Mouse (Mus musculus) kidney, embryonic 16.5 days (tissue): ENCODE measurements around the gene Htr2a. TPM values are rescaled to one million over a fixed set of nuclear protein-coding genes. Genes with fewer than 3 reads are reported as not detected.
A peak's percentile ranks its signal among the peaks of the same experiment; 100 is the strongest.

Experiments used
- ATAC-seq: fragments of 200-750 bp; cut with Nextera tagmentation; 2 replicates; pipeline ENCODE4 v1.8.0; 2017; ENCODE audit warnings: moderate TSS enrichment; ENCODE audit not compliant: low FRiP score, low TSS enrichment
- H3K27ac ChIP-seq: fragments of 300-500 bp; sonication (generic); 2 replicates; pipeline ENCODE4 v1.5.1; 2014; ENCODE audit warnings: low read length
- H3K27me3 ChIP-seq: fragments of 300-500 bp; sonication (generic); 2 replicates; pipeline ENCODE4 v1.6.1; 2014; ENCODE audit warnings: low read length, control low read depth, mixed read lengths; ENCODE audit not compliant: insufficient read depth
- H3K36me3 ChIP-seq: fragments of 300-500 bp; sonication (generic); 2 replicates; pipeline ENCODE4 v1.6.1; 2014; ENCODE audit warnings: low read length, control low read depth, mixed read lengths; ENCODE audit not compliant: insufficient read depth
- H3K4me1 ChIP-seq: fragments of 300-500 bp; sonication (generic); 2 replicates; pipeline ENCODE4 v1.6.1; 2014; ENCODE audit warnings: low read length, control low read depth, mixed read lengths; ENCODE audit not compliant: insufficient read depth
- H3K4me2 ChIP-seq: fragments of 300-500 bp; sonication (generic); replicated peaks from 2 replicates; pipeline ENCODE4 v1.6.1; 2014; ENCODE audit warnings: low read depth, low read length
- H3K4me3 ChIP-seq: fragments of 300-500 bp; sonication (generic); 2 replicates; pipeline ENCODE4 v1.5.1; 2014; ENCODE audit warnings: mild to moderate bottlenecking, low read length
- H3K9ac ChIP-seq: fragments of 300-500 bp; sonication (generic); replicated peaks from 2 replicates; pipeline ENCODE4 v1.6.1; 2014; ENCODE audit warnings: low read length
- H3K9me3 ChIP-seq: fragments of 300-500 bp; sonication (generic); 2 replicates; pipeline ENCODE4 v1.6.1; 2016; ENCODE audit warnings: low read length, control low read depth
- WGBS: fragments of 180-500 bp; shearing (Covaris S2); extraction: QIAGEN DNeasy Blood & Tissue Kit; methylation state at CpG from one replicate; pipeline ENCODE4 v1.1.7; 2014; 5-methylcytosine and 5-hydroxymethylcytosine counted together
- polyA plus RNA-seq: library from polyadenylated mRNA; unstranded; fragments of >200 nt; fragmentation: Nextera tagmentation; extraction: Ambion mirVana; gene quantifications from 2 replicates; pipeline ENCODE4 v1.2.1, GENCODE M21; 2015

The Htr2a gene
- 0.41 and 0.42 TPM in 2 replicates for polyA plus RNA-seq

- under 1% methylated on average over 20 of the region's 20 CpGs for WGBS
- ATAC-seq = peak; percentile 79
- peak within 1 kb of the TSS; percentile 34 for H3K9ac ChIP-seq
- H3K4me1 ChIP-seq = peaks cover 9% of the 10 kb centered on the region; the same call in 1 of the 2 replicates
- H3K4me2 ChIP-seq = peak within 1 kb of the TSS; percentile 71
- H3K4me3 ChIP-seq = peak within 1 kb of the TSS; percentile 52
- no peaks in the 10 kb centered on the region for H3K9me3 ChIP-seq
- no peaks in the 10 kb centered on the region for H3K27me3 ChIP-seq
- no peaks in the 10 kb centered on the region for H3K36me3 ChIP-seq
- no peak within 1 kb of the TSS for H3K27ac ChIP-seq
These were observed at the start of gene Htr2a for GRCm38 (mm10) chr14:74640819-74641381. Gene Htr2a (plus strand): TSS chr14:74640840.

- H3K4me3 ChIP-seq = no peak overlapping the region
- WGBS = 76% methylated on average over 5 of the region's 5 CpGs
- H3K4me2 ChIP-seq = no peak overlapping the region
- H3K27ac ChIP-seq = no peak overlapping the region
- no peaks in the 10 kb centered on the region for H3K27me3 ChIP-seq
- H3K4me1 ChIP-seq = no peaks in the 10 kb centered on the region
- no peaks in the 10 kb centered on the region for H3K9me3 ChIP-seq
- no peak for ATAC-seq
- H3K9ac ChIP-seq = no peak overlapping the region
- no peaks in the 10 kb centered on the region for H3K36me3 ChIP-seq
These were observed 39.1 kb upstream of the Htr2a start for GRCm38 (mm10) chr14:74601333-74602087.

- no peaks in the 10 kb centered on the region for H3K4me1 ChIP-seq
- H3K4me2 ChIP-seq = no peak overlapping the region
- H3K36me3 ChIP-seq = no peaks in the 10 kb centered on the region
- no peak overlapping the region for H3K4me3 ChIP-seq
- H3K9me3 ChIP-seq = no peaks in the 10 kb centered on the region
- no peak overlapping the region for H3K27ac ChIP-seq
- 54% methylated on average over 7 of the region's 7 CpGs for WGBS
- no peaks in the 10 kb centered on the region for H3K27me3 ChIP-seq
- ATAC-seq = no peak
- no peak overlapping the region for H3K9ac ChIP-seq
These were observed 38.1 kb upstream of the Htr2a start for GRCm38 (mm10) chr14:74602543-74602942.

GRCm38 (mm10) chr14:74603131-74603766 lies 37.4 kb upstream of the Htr2a start:
- Histone ChIP-seq H3K4me1 (no peaks in the 10 kb centered on the region), H3K9me3 (no peaks in the 10 kb centered on the region), H3K4me3 (no peak overlapping the region), H3K36me3 (no peaks in the 10 kb centered on the region), H3K9ac (no peak overlapping the region), H3K4me2 (no peak overlapping the region), H3K27me3 (no peaks in the 10 kb centered on the region), H3K27ac (no peak overlapping the region)
- no peak for ATAC-seq
- WGBS = 77% methylated on average over 7 of the region's 7 CpGs

- no peaks in the 10 kb centered on the region for H3K4me1 ChIP-seq
- whole genome bisulfite sequencing = 67% methylated on average over 8 of the region's 8 CpGs
- no peak overlapping the region for H3K9ac ChIP-seq
- no peak overlapping the region for H3K27ac ChIP-seq
- H3K9me3 ChIP-seq = no peaks in the 10 kb centered on the region
- no peak overlapping the region for H3K4me2 ChIP-seq
- H3K27me3 ChIP-seq = no peaks in the 10 kb centered on the region
- H3K36me3 ChIP-seq = no peaks in the 10 kb centered on the region
- ATAC-seq = no peak
- H3K4me3 ChIP-seq = no peak overlapping the region
These were observed 29.3 kb upstream of the Htr2a start for GRCm38 (mm10) chr14:74611326-74611725.

GRCm38 (mm10) chr14:74618858-74619257 lies 21.8 kb upstream of the Htr2a start:
- no peak overlapping the region for H3K4me3 ChIP-seq
- 65% methylated on average over 4 of the region's 4 CpGs for WGBS
- no peak overlapping the region for H3K9ac ChIP-seq
- ATAC-seq = no peak
- H3K27ac ChIP-seq = no peak overlapping the region
- H3K27me3 ChIP-seq = no peaks in the 10 kb centered on the region
- H3K4me1 ChIP-seq = no peaks in the 10 kb centered on the region
- H3K36me3 ChIP-seq = no peaks in the 10 kb centered on the region
- H3K9me3 ChIP-seq = peaks cover 11% of the 10 kb centered on the region
- H3K4me2 ChIP-seq = no peak overlapping the region

GRCm38 (mm10) chr14:74638071-74638470 lies 2.6 kb upstream of the Htr2a start:
- no peak overlapping the region for H3K27ac ChIP-seq
- no peak overlapping the region for H3K4me2 ChIP-seq
- H3K9me3 ChIP-seq = no peaks in the 10 kb centered on the region
- H3K4me3 ChIP-seq = no peak overlapping the region
- peaks cover 9% of the 10 kb centered on the region; the same call in 1 of the 2 replicates for H3K4me1 ChIP-seq
- 86% methylated on average over 4 of the region's 4 CpGs for WGBS
- no peak overlapping the region for H3K9ac ChIP-seq
- H3K27me3 ChIP-seq = no peaks in the 10 kb centered on the region
- H3K36me3 ChIP-seq = no peaks in the 10 kb centered on the region
- no peak for ATAC-seq

- Histone ChIP-seq H3K4me1 (peaks cover 9% of the 10 kb centered on the region; the same call in 1 of the 2 replicates), H3K9me3 (no peaks in the 10 kb centered on the region), H3K27me3 (no peaks in the 10 kb centered on the region), H3K9ac (peak overlapping the region; percentile 34), H3K36me3 (no peaks in the 10 kb centered on the region), H3K27ac (no peak overlapping the region), H3K4me2 (peak overlapping the region; percentile 71), H3K4me3 (peak overlapping the region; percentile 52)
- ATAC-seq = 0 out of 2 replicates have a peak, but pooled peaks have one; percentile 25
- 17% methylated on average over 17 of the region's 17 CpGs for WGBS
These were observed 1.1 kb downstream of the Htr2a start for GRCm38 (mm10) chr14:74641668-74642230.

- H3K9ac ChIP-seq = no peak overlapping the region
- peaks cover 9% of the 10 kb centered on the region; the same call in 1 of the 2 replicates for H3K4me1 ChIP-seq
- no peak overlapping the region for H3K27ac ChIP-seq
- H3K36me3 ChIP-seq = no peaks in the 10 kb centered on the region
- H3K4me3 ChIP-seq = peak overlapping the region; percentile 14; the same call in 1 of the 2 replicates
- peak overlapping the region; percentile 39 for H3K4me2 ChIP-seq
- H3K9me3 ChIP-seq = no peaks in the 10 kb centered on the region
- peak; percentile 60; the same call in 1 of the 2 replicates for ATAC-seq
- 3% methylated on average over 4 of the region's 4 CpGs for WGBS
- no peaks in the 10 kb centered on the region for H3K27me3 ChIP-seq
These were observed 2.7 kb downstream of the Htr2a start for GRCm38 (mm10) chr14:74643296-74643695.
